31 mouse cellular contexts compared by ENCODE assay signal in the genomic region with DNA sequence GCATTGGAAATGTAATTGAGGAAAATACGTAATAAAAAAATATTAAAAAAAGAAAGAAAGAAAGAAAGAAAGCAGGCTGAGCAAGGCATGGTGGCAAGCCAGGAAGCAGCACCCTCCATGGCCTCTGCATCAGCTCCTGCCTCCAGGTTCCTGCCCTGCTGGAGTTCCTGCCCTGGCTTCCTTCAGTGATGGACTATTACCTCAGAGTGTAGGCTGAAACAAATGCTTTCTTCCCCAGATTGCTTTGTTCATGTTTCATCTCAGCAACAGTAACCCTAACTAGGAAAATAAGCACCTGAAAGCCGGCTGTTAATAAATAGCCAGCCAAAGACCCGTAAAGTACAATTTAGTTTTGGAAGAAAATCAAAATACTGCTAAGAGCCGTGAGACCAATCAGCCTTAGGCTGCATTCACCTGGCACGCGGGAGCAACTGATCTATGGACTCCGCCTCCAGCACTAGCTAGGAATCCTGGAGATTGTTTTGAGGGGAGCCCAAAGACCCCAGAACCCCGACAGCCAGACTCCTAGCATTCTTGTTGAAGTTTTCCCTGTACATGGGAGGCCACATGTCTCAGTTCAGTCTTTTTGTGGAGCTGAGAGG. TPM values are rescaled to one million over a fixed set of nuclear protein-coding genes. Genes with fewer than 3 reads are reported as not detected.
DNase-seq lines count a peak whose midpoint lies in the region; ATAC-seq and TF ChIP-seq lines count a peak whose summit lies in the region.
"Had no signal": no experiment of that assay in that cellular context is flagged by ENCODE, and none has a peak within 500 bp of the region (broad histone marks: within the 10 kb centered on the region; RNA-seq: fewer than 3 reads in every experiment).

No protein-coding gene starts in this region.

- no peak for TF ChIP-seq CTCF in lung, postnatal 0 days (IDR thresholded peaks at IDR 0.05)

- no peak overlapping the region for H3K9ac ChIP-seq in lung, postnatal 0 days (replicated peaks; ENCODE audit: low read depth)
- no peak overlapping the region for H3K9ac ChIP-seq in kidney, embryonic 15.5 days
- H3K9ac ChIP-seq: embryonic facial prominence, embryonic 13.5 days; forebrain, embryonic 13.5 days; heart, embryonic 12.5 days; hindbrain, embryonic 13.5 days; liver, embryonic 13.5 days; neural tube, embryonic 15.5 days; stomach, embryonic 15.5 days had no signal

- H3K9me3 ChIP-seq in lung, postnatal 0 days (ENCODE audit: low read length): no peaks in the 10 kb centered on the region
- H3K9me3 ChIP-seq in kidney, embryonic 15.5 days (replicated peaks): no peaks in the 10 kb centered on the region
- H3K9me3 ChIP-seq: embryonic facial prominence, embryonic 13.5 days; forebrain, embryonic 13.5 days; heart, embryonic 12.5 days; hindbrain, embryonic 13.5 days; liver, embryonic 13.5 days; neural tube, embryonic 15.5 days; stomach, embryonic 15.5 days had no signal

- DNase-seq in lung, postnatal 0 days (ENCODE audit: low spot score): peak; percentile 16
- DNase-seq in lung, postnatal 4 days: no peak
- DNase-seq in kidney, postnatal 25 days: peak; percentile 78 to 88
- no peak for DNase-seq in frontal cortex, adult 2 months (ENCODE audit: extremely low spot score in 1 of 2, low spot score in 1 of 2)
- DNase-seq in liver: no peak
- DNase-seq in neural tube, embryonic 10.5 days (ENCODE audit: extremely low spot score, low spot score): no peak
- DNase-seq: adrenal gland, postnatal 14 days; cerebellum, adult 11-12 months; cerebellum, adult 9-11 months; embryo, embryonic 11 days; gastrocnemius, postnatal 25 days; heart, adult 18-20 months; heart, postnatal 4 days; left cerebral cortex, postnatal 4 days; liver, embryonic 13.5 days; lung, adult 18-20 months; lung, postnatal 10 days; midbrain, embryonic 14.5 days; retina, postnatal 1 day; right cerebral cortex, postnatal 25 days; thymus, postnatal 25 days had no signal

- H3K27me3 ChIP-seq in lung, postnatal 0 days (replicated peaks; ENCODE audit: insufficient read depth, low read length): no peaks in the 10 kb centered on the region
- H3K27me3 ChIP-seq in kidney, embryonic 15.5 days: no peaks in the 10 kb centered on the region
- H3K27me3 ChIP-seq: embryonic facial prominence, embryonic 13.5 days; forebrain, embryonic 13.5 days; heart, embryonic 12.5 days; hindbrain, embryonic 13.5 days; liver, embryonic 13.5 days; neural tube, embryonic 15.5 days; Patski; stomach, embryonic 15.5 days had no signal

- no peak overlapping the region for H3K4me3 ChIP-seq in lung, postnatal 0 days (ENCODE audit: low read depth, low read length)
- no peak overlapping the region for H3K4me3 ChIP-seq in kidney, embryonic 15.5 days (replicated peaks)
- H3K4me3 ChIP-seq: embryonic facial prominence, embryonic 13.5 days; forebrain, embryonic 13.5 days; heart, embryonic 12.5 days; hindbrain, embryonic 13.5 days; layer of hippocampus, adult 2 months; liver, embryonic 13.5 days; neural tube, embryonic 15.5 days; stomach, embryonic 15.5 days had no signal

- H3K36me3 ChIP-seq in lung, postnatal 0 days (ENCODE audit: insufficient read depth, low read length): no peaks in the 10 kb centered on the region
- H3K36me3 ChIP-seq in kidney, embryonic 15.5 days: no peaks in the 10 kb centered on the region
- H3K36me3 ChIP-seq: embryonic facial prominence, embryonic 13.5 days; heart, embryonic 12.5 days; hindbrain, embryonic 13.5 days; liver, embryonic 13.5 days; neural tube, embryonic 15.5 days; stomach, embryonic 15.5 days had no signal

- no peaks in the 10 kb centered on the region for H3K4me1 ChIP-seq in lung, postnatal 0 days (ENCODE audit: insufficient read depth, low read depth, low read length)
- peaks cover 10% of the 10 kb centered on the region; the same call in 1 of the 2 replicates for H3K4me1 ChIP-seq in kidney, embryonic 15.5 days
- H3K4me1 ChIP-seq: forebrain, embryonic 13.5 days; heart, embryonic 12.5 days; hindbrain, embryonic 13.5 days; liver, embryonic 13.5 days; neural tube, embryonic 15.5 days; stomach, embryonic 15.5 days had no signal

- no peak for TF ChIP-seq EP300 in lung, postnatal 0 days (IDR thresholded peaks at IDR 0.05)

- ATAC-seq in lung, postnatal 0 days: peak; percentile 12; the same call in 1 of the 2 replicates
- peak; percentile 72 for ATAC-seq in kidney, embryonic 15.5 days (replicated peaks; ENCODE audit: low FRiP score)
- ATAC-seq: forebrain, embryonic 13.5 days; intestine, embryonic 16.5 days; Patski had no signal

- H3K27ac ChIP-seq in lung, postnatal 0 days (ENCODE audit: low read length): no peak overlapping the region
- H3K27ac ChIP-seq in kidney, embryonic 15.5 days: peak overlapping the region; percentile 88
- H3K27ac ChIP-seq: embryonic facial prominence, embryonic 13.5 days; forebrain, embryonic 13.5 days; hindbrain, embryonic 13.5 days; layer of hippocampus, adult 2 months; liver, embryonic 13.5 days; neural tube, embryonic 15.5 days; stomach, embryonic 15.5 days had no signal

- no peak overlapping the region for H3K4me2 ChIP-seq in lung, postnatal 0 days (replicated peaks; ENCODE audit: low read depth, low read length)
- no peak overlapping the region for H3K4me2 ChIP-seq in kidney, embryonic 15.5 days
- H3K4me2 ChIP-seq: embryonic facial prominence, embryonic 13.5 days; forebrain, embryonic 13.5 days; heart, embryonic 12.5 days; hindbrain, embryonic 13.5 days; liver, embryonic 13.5 days; neural tube, embryonic 15.5 days; stomach, embryonic 15.5 days had no signal

- WGBS in lung, postnatal 0 days: 63% methylated on average over 8 of the region's 8 CpGs
- 62% methylated on average over 8 of the region's 8 CpGs for WGBS in kidney, embryonic 15.5 days

RNA-seq across cellular contexts. Expression of gene Cds1, which starts 36.5 kb away (rescaled TPM):
- 24.0 and 32.4 TPM in 2 replicates for polyA plus RNA-seq in lung, postnatal 0 days (2015; fragmentation: Nextera tagmentation; extraction: Ambion mirVana)
- 10.9 and 11.8 TPM in 2 replicates for polyA plus RNA-seq in kidney, embryonic 15.5 days (2015; fragmentation: Nextera tagmentation; extraction: Ambion mirVana)
- polyA plus RNA-seq in frontal cortex, adult 2 months (2012; rRNA removed): 66.7 and 71.1 TPM in 2 replicates

Comparison
In these comparisons a context has a peak if more than half of its experiments do, and no peak if none do; other contexts are left out.
1. DNase-seq: peak in lung, postnatal 0 days (single experiment) and kidney, postnatal 25 days (2 of 2); none in lung, postnatal 4 days (0 of 2), frontal cortex, adult 2 months (0 of 2), liver (single experiment) and neural tube, embryonic 10.5 days (single experiment).